Mouse (Mus musculus) midbrain, postnatal 0 days (tissue): ENCODE measurements at regions not wholly inside any gene's neighbourhood (a gene's known extent, or its start where the extent isn't known, plus 50 kb on each side); places are given as distances from the start of the nearest gene placed in this dataset.

ENCODE experiments used
- ATAC-seq: fragments of 200-750 bp; cut with Nextera tagmentation; 2 replicates; pipeline ENCODE4 v1.8.0; 2017; ENCODE audit warnings: moderate number of reproducible peaks, mild to moderate bottlenecking, moderate TSS enrichment, moderate library complexity; ENCODE audit not compliant: low FRiP score
- DNase-seq: peaks from one replicate; pipeline ENCODE4 v3.0.0-alpha.2; 2015; ENCODE audit warnings: low spot score
- H3K27ac ChIP-seq: fragments of 300-500 bp; sonication (generic); 2 replicates; pipeline ENCODE4 v1.5.1; 2014; ENCODE audit warnings: low read depth, mild to moderate bottlenecking, low read length, mixed read lengths
- H3K27me3 ChIP-seq: fragments of 300-500 bp; sonication (generic); 2 replicates; pipeline ENCODE4 v1.6.1; 2014; ENCODE audit warnings: low read length, control low read depth, mixed read lengths; ENCODE audit not compliant: insufficient read depth
- H3K36me3 ChIP-seq: fragments of 300-500 bp; sonication (generic); 2 replicates; pipeline ENCODE4 v1.6.1; 2014; ENCODE audit warnings: low read length, control low read depth, mixed read lengths; ENCODE audit not compliant: insufficient read depth
- H3K4me1 ChIP-seq: fragments of 300-500 bp; sonication (generic); 2 replicates; pipeline ENCODE4 v1.6.1; 2014; ENCODE audit warnings: mild to moderate bottlenecking, control low read depth, antibody characterized with exemption, low read length, mixed read lengths; ENCODE audit not compliant: insufficient read depth
- H3K4me2 ChIP-seq: fragments of 300-500 bp; sonication (generic); 2 replicates; pipeline ENCODE4 v1.6.1; 2014; ENCODE audit warnings: low read depth, mild to moderate bottlenecking, low read length, mixed read lengths; ENCODE audit not compliant: poor library complexity, severe bottlenecking
- H3K4me3 ChIP-seq: fragments of 300-500 bp; sonication (generic); 2 replicates; pipeline ENCODE4 v1.5.1; 2014; ENCODE audit warnings: low read depth, mild to moderate bottlenecking, low read length, moderate library complexity
- H3K9ac ChIP-seq: fragments of 300-500 bp; sonication (generic); replicated peaks from 2 replicates; pipeline ENCODE4 v1.6.1; 2014; ENCODE audit warnings: mild to moderate bottlenecking, low read length, moderate library complexity, mixed read lengths; ENCODE audit not compliant: poor library complexity, severe bottlenecking
- H3K9me3 ChIP-seq: fragments of 300-500 bp; sonication (generic); 2 replicates; pipeline ENCODE4 v1.6.1; 2016; ENCODE audit warnings: low read length, control low read depth
- CTCF ChIP-seq: IDR thresholded peaks from 2 replicates; pipeline ENCODE4 v1.5.1; 2016; ENCODE audit warnings: antibody characterized with exemption, mild to moderate bottlenecking
- WGBS: fragments of 180-500 bp; shearing (Covaris S2); extraction: QIAGEN DNeasy Blood & Tissue Kit; methylation state at CpG from one replicate; pipeline ENCODE4 v1.1.7; 2014; 5-methylcytosine and 5-hydroxymethylcytosine counted together

DNA sequence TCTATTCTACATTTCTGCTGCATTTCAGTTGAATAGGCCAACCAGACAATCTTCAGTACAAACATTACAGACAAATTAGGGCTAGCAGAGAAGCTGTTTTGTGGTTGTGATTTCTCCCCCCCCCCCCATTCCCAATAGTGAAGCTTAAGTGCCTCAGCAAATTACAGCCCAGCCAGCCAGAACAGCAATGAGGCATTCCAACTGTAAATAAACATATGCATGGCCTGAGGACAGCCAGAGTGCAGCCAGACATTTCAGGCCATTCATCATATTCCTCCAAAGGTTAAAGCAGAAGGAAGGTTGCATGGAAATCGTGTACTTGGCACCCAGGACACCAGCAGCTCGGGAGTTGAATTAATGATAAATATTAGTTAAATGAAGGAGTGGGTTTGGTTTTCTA is 116.6 kb upstream of the Pax6 start:
- Histone ChIP-seq H3K9ac (no peak overlapping the region), H3K4me1 (no peaks in the 10 kb centered on the region), H3K27me3 (no peaks in the 10 kb centered on the region), H3K4me2 (no peak overlapping the region), H3K4me3 (no peak overlapping the region), H3K9me3 (no peaks in the 10 kb centered on the region), H3K36me3 (no peaks in the 10 kb centered on the region), H3K27ac (no peak overlapping the region)
- TF ChIP-seq CTCF, result no peak
- ATAC-seq, result no peak
- 73% methylated on average over 2 of the region's 2 CpGs for WGBS
- DNase-seq, result peak; percentile 8

DNA sequence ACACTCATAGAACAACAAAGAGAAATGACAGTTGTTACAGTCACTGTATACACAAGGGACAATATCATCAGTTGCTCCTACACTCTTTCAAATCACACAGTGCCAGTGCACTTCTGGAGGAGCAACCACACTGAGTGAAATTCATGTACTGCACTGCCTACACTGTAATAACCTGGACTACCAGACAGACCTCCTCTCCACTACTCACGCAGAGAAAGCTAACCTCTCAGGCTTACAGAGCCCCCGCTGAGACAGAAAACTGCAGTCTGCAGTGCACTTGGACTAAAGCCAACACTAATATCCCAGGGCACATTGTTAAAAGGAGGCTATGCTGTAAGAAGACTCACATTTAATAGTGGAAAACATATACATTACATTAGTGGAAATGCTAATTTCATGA is 81.9 kb upstream of the Pax6 start:
- 21% methylated on average over 2 of the region's 2 CpGs for WGBS
- TF ChIP-seq CTCF, result no peak
- Histone ChIP-seq H3K27ac (no peak overlapping the region), H3K9ac (no peak overlapping the region), H3K36me3 (no peaks in the 10 kb centered on the region), H3K4me3 (no peak overlapping the region), H3K4me2 (no peak overlapping the region), H3K4me1 (no peaks in the 10 kb centered on the region), H3K27me3 (peaks cover 8% of the 10 kb centered on the region; the same call in 1 of the 2 replicates), H3K9me3 (no peaks in the 10 kb centered on the region)
- peak; percentile 28 for DNase-seq
- ATAC-seq, result no peak

GRCm38 (mm10) chr2:105594131-105594530 is 74.6 kb upstream of the Pax6 start:
- Histone ChIP-seq H3K4me1 (no peaks in the 10 kb centered on the region), H3K27me3 (peaks cover 28% of the 10 kb centered on the region), H3K36me3 (no peaks in the 10 kb centered on the region), H3K4me2 (no peak overlapping the region), H3K4me3 (no peak overlapping the region), H3K9me3 (no peaks in the 10 kb centered on the region), H3K9ac (no peak overlapping the region), H3K27ac (no peak overlapping the region)
- ATAC-seq (no peak), DNase-seq (no peak)
- no peak for TF ChIP-seq CTCF
- WGBS, result 88% methylated on average over 2 of the region's 2 CpGs

- H3K4me3 ChIP-seq, result no peak overlapping the region
- no peak overlapping the region for H3K27ac ChIP-seq
- ATAC-seq, result no peak
- DNase-seq, result peak; percentile 70
- 47% methylated on average over 11 of the region's 11 CpGs for WGBS
- no peaks in the 10 kb centered on the region for H3K36me3 ChIP-seq
- H3K4me1 ChIP-seq, result no peaks in the 10 kb centered on the region
- no peak for TF ChIP-seq CTCF
- H3K9ac ChIP-seq, result no peak overlapping the region
- H3K27me3 ChIP-seq, result peaks cover 23% of the 10 kb centered on the region
- H3K9me3 ChIP-seq, result no peaks in the 10 kb centered on the region
- H3K4me2 ChIP-seq, result 0 out of 2 replicates have a peak overlapping the region, but pooled peaks have one; percentile 6
Measured at GRCm38 (mm10) chr2:105604553-105605116, 64.1 kb upstream of the Pax6 start.

GRCm38 (mm10) chr2:105607969-105608538 is 60.6 kb upstream of the Pax6 start:
- TF ChIP-seq CTCF, result no peak
- H3K4me3 ChIP-seq, result no peak overlapping the region
- H3K4me1 ChIP-seq, result peaks cover 3% of the 10 kb centered on the region; the same call in 1 of the 2 replicates
- DNase-seq (peak; percentile 75), ATAC-seq (peak; percentile 66; the same call in 1 of the 2 replicates)
- no peaks in the 10 kb centered on the region for H3K9me3 ChIP-seq
- 48% methylated on average over 8 of the region's 8 CpGs for WGBS
- no peak overlapping the region for H3K4me2 ChIP-seq
- no peak overlapping the region for H3K27ac ChIP-seq
- H3K9ac ChIP-seq, result no peak overlapping the region
- H3K36me3 ChIP-seq, result no peaks in the 10 kb centered on the region
- H3K27me3 ChIP-seq, result peaks cover 26% of the 10 kb centered on the region

DNA sequence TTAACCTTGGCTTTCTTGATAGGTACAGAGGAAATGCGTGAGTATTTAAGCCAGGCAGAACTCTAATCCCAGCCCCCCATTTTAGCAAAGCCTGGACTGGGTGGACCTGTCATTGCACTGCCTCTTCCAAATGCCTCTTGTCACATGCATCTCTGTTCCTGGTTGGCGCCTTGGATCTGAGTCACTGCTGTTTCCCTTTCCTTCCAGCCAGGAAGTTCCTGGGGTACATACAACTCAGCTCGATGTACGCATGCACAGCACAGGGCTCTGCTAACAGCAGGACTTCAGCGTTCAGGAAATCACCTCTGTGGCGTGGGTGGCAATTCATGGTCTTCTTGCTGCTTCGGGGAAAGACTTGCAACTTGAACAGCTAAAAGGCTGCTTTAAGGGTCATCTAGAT is 59.9 kb upstream of the Pax6 start:
- no peak for ATAC-seq
- DNase-seq, result no peak
- 79% methylated on average over 7 of the region's 7 CpGs for WGBS
- Histone ChIP-seq H3K4me3 (no peak overlapping the region), H3K9ac (no peak overlapping the region), H3K9me3 (no peaks in the 10 kb centered on the region), H3K4me1 (peaks cover 3% of the 10 kb centered on the region; the same call in 1 of the 2 replicates), H3K4me2 (no peak overlapping the region), H3K27ac (no peak overlapping the region), H3K27me3 (peaks cover 26% of the 10 kb centered on the region), H3K36me3 (no peaks in the 10 kb centered on the region)
- no peak for TF ChIP-seq CTCF
